Mouse (Mus musculus) frontal cortex, postnatal 25 days (tissue): Measurements from ENCODE around the gene Cyp3a41b.
"Not testable (repeated sequence)": the region's sequence is repeated elsewhere in the genome, so short reads cannot be mapped to it uniquely, and the experiment has no call there.

Experiments
- DNase-seq, 2 experiments: peaks; one replicate each; pipeline ENCODE4 v3.0.0; 2022; ENCODE audit warnings: low spot score in 2 of 2

The Cyp3a41b gene

DNA sequence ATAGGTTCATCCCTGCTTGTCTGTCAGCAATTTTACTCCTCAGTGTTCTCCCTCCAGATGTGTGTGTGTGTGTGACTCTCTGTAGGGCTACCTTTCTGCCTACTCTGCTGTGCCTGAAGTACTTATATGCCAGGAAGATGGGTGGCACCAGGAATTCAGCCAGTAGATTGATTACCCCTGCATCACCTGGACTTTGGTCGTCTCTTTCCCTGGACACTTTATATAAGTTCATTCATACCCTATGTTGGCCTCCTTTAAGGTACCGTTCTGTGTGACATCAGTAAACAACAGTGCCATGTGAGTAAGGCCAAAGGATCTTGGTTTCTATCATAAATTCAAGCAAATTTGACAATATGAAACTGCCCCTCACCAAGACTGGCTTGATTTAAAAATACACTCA is at the start of gene Cyp3a41b:
TSS of gene Cyp3a41b (minus strand) at position 101 of the 400 bp plus-strand sequence.
- DNase-seq, result not testable (repeated sequence)

DNA sequence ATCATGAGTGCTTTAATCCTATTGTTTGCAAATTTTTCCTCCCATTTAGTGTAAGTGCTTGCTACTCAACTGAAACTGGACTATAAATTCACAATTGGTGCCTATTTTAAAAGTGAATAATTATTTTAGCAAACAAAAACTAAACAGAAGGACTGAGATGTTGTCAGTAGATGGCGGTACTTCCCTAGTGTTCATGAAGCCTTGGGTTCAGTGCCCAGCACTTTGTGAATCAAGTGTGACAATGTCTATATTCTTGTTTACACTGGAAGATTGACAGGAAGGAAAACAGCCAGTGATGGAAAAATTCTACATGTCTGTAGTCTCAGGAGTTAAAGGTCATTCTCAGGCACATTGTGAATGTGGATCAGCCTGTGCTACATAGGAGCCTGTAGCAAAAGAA is 47.8 kb upstream of the Cyp3a41b start:
- DNase-seq, result not testable (repeated sequence)

DNA sequence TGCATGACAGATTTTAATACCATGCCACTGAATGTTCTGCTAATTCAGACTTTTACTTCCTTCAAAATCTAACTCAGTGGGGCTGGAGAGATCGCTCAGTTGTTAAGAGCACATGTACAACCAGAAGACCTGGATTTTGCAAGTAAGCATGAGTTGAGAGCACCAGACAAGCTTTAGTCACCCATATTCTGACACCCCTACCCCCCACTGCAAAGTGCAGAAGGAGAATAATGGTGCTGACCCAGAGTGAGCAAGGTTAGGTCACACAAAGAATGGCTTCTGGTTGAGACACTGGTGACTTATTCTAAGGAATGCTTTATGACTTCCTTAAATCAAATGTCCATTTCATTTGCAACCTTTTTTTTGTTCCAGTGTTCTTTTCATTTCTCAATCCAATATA is 20.4 kb upstream of the Cyp3a41b start:
- not testable (repeated sequence) for DNase-seq

DNA sequence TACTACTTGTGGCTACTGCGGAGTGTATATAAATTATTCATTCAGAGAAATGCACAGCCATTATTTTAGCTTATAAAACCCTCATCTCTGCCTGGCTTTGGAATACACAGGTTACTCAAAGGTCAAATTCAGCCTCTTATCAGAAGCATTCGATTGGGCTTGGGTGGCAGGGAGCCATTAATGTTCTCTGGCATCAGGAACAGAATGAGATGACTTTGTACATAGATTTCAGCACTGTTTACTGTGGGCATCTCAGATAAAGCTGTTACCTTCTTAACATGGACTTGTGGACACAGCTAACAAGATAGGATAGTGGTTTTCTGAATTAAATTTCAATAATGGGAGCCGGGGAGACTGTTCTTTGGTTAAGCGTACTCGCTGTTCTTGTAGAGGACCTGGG is 13.3 kb upstream of the Cyp3a41b start:
- not testable (repeated sequence) for DNase-seq

DNA sequence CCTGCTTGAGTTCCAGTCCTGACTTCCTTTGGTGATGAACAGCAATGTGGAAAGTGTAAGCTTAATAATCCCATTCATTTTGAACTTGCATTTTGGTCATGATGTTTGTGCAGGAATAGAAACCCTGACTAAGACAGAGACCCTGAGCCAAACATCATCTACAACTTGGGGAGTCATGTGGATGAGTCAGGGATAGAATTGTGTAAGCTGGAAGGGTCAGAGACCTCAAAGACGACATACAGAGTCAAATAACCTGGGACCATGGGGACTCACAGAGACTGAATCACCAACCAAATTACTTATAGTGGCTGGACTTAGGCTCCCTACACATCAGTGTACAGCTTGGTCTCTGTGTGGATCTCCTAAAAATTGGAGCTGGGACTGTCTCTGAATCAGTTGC is 7.2 kb downstream of the Cyp3a41b start:
- DNase-seq, result not testable (repeated sequence)

DNA sequence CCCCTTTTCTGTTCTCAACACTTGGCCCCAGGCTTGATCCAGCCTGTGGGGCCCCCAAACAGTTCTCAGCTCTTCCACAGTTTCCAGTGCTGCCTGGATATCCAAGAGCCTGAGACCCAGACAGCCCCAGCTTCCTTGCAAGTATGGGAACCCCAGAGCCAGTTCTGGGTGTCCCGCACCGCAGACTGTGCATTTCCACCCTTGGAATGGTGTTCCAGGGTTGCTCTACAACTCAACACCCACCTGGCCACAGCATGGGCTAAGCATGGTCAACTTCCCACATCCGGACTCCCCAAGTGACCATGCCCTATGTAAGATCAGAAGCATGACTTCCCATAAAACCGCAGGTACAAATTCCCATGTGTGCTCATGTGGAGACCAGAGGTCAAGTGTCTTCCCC is 8.9 kb downstream of the Cyp3a41b start:
- not testable (repeated sequence) for DNase-seq

DNA sequence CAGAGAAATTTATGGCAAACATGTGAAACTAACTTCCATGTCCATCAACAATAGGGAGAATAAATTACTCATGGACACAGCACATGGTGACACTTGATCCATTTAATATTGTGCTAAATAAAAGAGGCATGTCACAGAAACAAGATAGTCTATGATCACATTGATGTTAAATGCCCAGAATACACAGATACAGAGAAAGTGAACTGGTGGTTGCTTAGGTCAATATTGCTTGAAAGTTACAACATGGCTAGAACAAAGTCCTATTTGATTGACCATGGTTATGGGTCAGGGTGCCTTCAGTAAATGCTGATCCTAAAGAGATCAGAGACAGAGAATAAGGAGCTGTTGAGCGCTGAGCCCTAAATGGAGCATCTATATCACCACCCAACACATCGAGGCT is 12.6 kb downstream of the Cyp3a41b start:
- DNase-seq, result not testable (repeated sequence)
